Mouse (Mus musculus): ENCODE data around the gene Sumo3. TPM values are rescaled to one million over a fixed set of nuclear protein-coding genes. Genes with fewer than 3 reads are reported as not detected.

Sumo3 gene
- polyA plus RNA-seq, 1 experiment, result 131 TPM

DNA sequence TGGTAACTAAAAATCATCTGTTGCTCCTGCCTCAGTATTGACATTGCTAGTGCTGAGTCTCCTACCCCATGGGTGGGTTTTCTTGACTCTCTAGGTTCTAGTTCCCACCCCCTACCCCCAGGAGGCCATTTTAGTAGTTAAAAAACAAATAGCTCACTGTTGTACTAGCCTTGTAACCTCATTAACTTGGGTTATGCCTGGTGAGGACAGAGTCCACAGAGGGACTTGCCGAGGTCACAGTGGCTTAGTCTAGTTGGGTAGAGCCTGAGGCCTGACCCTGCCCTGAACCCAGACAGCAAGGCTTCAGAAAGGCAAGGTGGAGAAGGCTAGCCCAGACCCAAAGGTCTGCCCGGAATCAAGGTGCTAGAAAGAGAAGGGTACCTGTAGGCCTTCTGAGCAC, 17.9 kb upstream of the Sumo3 start:
- no peaks in the 10 kb centered on the region for H3K27me3 ChIP-seq (ENCODE audit: control insufficient read depth, insufficient read depth, low read length)
- TF ChIP-seq POLR2A (IDR thresholded peaks at IDR 0.05; ENCODE audit: low read depth, low read length) (no peak), CTCF (IDR thresholded peaks at IDR 0.05; ENCODE audit: extremely low read depth, insufficient read depth, insufficient read length, insufficient replicate concordance) (no peak)
- no peak overlapping the region for H3K4me3 ChIP-seq (ENCODE audit: extremely low read depth, insufficient read depth, insufficient read length)
- H3K27ac ChIP-seq (ENCODE audit: insufficient read depth, low read length), result no peak overlapping the region
- H3K4me1 ChIP-seq (ENCODE audit: control insufficient read depth, insufficient read depth, insufficient read length), result no peaks in the 10 kb centered on the region
- peaks cover 9% of the 10 kb centered on the region for H3K36me3 ChIP-seq (ENCODE audit: control insufficient read depth, insufficient read depth, low read length)
- 88% methylated on average over 2 of the region's 2 CpGs for WGBS
- no peak for DNase-seq (ENCODE audit: low read depth in 1 of 2, low spot score in 2 of 2)

DNA sequence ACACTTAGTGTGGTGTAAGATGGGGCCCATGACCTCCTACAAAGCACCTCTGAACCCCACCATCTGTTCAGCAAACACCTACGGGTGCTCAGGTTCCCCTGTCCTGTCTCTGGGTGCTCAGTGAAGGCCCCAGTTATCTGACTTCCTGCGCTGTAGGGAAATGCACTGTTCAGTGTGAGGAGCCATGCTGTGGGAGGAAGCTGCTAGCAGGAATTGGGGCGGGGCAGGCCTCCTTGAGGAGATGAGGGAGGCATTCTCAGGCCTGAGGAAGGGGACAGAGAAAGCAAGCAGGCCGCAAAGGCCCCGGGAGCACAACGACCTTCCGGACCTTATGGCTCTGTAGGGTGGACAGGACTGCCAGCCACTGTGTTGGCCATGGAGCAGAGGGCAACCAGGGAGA, 16.8 kb upstream of the Sumo3 start:
- Histone ChIP-seq H3K36me3 (ENCODE audit: control insufficient read depth, insufficient read depth, low read length) (peaks cover 18% of the 10 kb centered on the region), H3K27me3 (ENCODE audit: control insufficient read depth, insufficient read depth, low read length) (no peaks in the 10 kb centered on the region), H3K4me1 (ENCODE audit: control insufficient read depth, insufficient read depth, insufficient read length) (no peaks in the 10 kb centered on the region), H3K4me3 (ENCODE audit: extremely low read depth, insufficient read depth, insufficient read length) (no peak overlapping the region), H3K27ac (ENCODE audit: insufficient read depth, low read length) (no peak overlapping the region)
- WGBS, result 46% methylated on average over 7 of the region's 7 CpGs
- no peak for DNase-seq (ENCODE audit: low read depth in 1 of 2, low spot score in 2 of 2)
- TF ChIP-seq CTCF (IDR thresholded peaks at IDR 0.05; ENCODE audit: extremely low read depth, insufficient read depth, insufficient read length, insufficient replicate concordance) (no peak), POLR2A (IDR thresholded peaks at IDR 0.05; ENCODE audit: low read depth, low read length) (no peak)

DNA sequence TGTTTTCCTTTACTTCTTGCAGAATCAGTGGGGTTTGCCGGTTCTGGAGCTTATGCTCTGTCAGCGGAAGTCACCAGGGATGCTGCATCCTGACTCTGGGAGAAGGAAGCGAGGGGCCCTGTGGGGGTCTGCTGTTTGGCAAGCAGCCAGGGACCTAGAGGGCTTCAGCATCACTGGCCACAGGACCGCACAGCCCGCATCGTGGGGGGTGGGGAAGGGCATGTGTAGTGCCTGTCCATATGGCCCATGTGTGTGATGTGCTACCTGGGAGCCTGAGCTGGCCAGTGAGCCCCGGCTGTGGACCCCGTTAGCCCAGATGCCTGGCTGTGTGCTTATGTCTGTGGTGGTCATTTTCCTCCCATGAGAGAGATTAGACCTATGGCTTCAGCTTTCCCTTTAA, 16.1 kb upstream of the Sumo3 start:
- no peak for TF ChIP-seq CTCF (IDR thresholded peaks at IDR 0.05; ENCODE audit: extremely low read depth, insufficient read depth, insufficient read length, insufficient replicate concordance)
- TF ChIP-seq POLR2A (IDR thresholded peaks at IDR 0.05; ENCODE audit: low read depth, low read length), result no peak

GRCm38 (mm10) chr10:77590812-77591211, 15.1 kb upstream of the Sumo3 start:
- 40% methylated on average over 6 of the region's 6 CpGs for WGBS
- TF ChIP-seq POLR2A (IDR thresholded peaks at IDR 0.05; ENCODE audit: low read depth, low read length) (no peak), CTCF (IDR thresholded peaks at IDR 0.05; ENCODE audit: extremely low read depth, insufficient read depth, insufficient read length, insufficient replicate concordance) (peak; percentile 81; the same call in 1 of the 2 replicates)
- Histone ChIP-seq H3K27me3 (ENCODE audit: control insufficient read depth, insufficient read depth, low read length) (no peaks in the 10 kb centered on the region), H3K4me3 (ENCODE audit: extremely low read depth, insufficient read depth, insufficient read length) (no peak overlapping the region), H3K36me3 (ENCODE audit: control insufficient read depth, insufficient read depth, low read length) (peaks cover 27% of the 10 kb centered on the region), H3K4me1 (ENCODE audit: control insufficient read depth, insufficient read depth, insufficient read length) (no peaks in the 10 kb centered on the region), H3K27ac (ENCODE audit: insufficient read depth, low read length) (no peak overlapping the region)
- DNase-seq (ENCODE audit: low read depth in 1 of 2, low spot score in 2 of 2), result peak; percentile 52 to 62

More for the DNA sequence above, 16.1 kb upstream of the Sumo3 start:
- WGBS, result 89% methylated on average over 8 of the region's 8 CpGs
- no peak overlapping the region for H3K4me3 ChIP-seq (ENCODE audit: extremely low read depth, insufficient read depth, insufficient read length)
- no peaks in the 10 kb centered on the region for H3K27me3 ChIP-seq (ENCODE audit: control insufficient read depth, insufficient read depth, low read length)
- H3K4me1 ChIP-seq (ENCODE audit: control insufficient read depth, insufficient read depth, insufficient read length), result no peaks in the 10 kb centered on the region
- no peak for DNase-seq (ENCODE audit: low read depth in 1 of 2, low spot score in 2 of 2)
- H3K36me3 ChIP-seq (ENCODE audit: control insufficient read depth, insufficient read depth, low read length), result peaks cover 21% of the 10 kb centered on the region
- no peak overlapping the region for H3K27ac ChIP-seq (ENCODE audit: insufficient read depth, low read length)

GRCm38 (mm10) chr10:77591546-77591945, 14.4 kb upstream of the Sumo3 start:
- Histone ChIP-seq H3K4me3 (ENCODE audit: extremely low read depth, insufficient read depth, insufficient read length) (no peak overlapping the region), H3K27me3 (ENCODE audit: control insufficient read depth, insufficient read depth, low read length) (no peaks in the 10 kb centered on the region), H3K27ac (ENCODE audit: insufficient read depth, low read length) (no peak overlapping the region), H3K4me1 (ENCODE audit: control insufficient read depth, insufficient read depth, insufficient read length) (no peaks in the 10 kb centered on the region), H3K36me3 (ENCODE audit: control insufficient read depth, insufficient read depth, low read length) (peaks cover 29% of the 10 kb centered on the region)
- WGBS, result 86% methylated on average over 6 of the region's 6 CpGs
- DNase-seq (ENCODE audit: low read depth in 1 of 2, low spot score in 2 of 2), result no peak
- no peak for TF ChIP-seq POLR2A (IDR thresholded peaks at IDR 0.05; ENCODE audit: low read depth, low read length)
- TF ChIP-seq CTCF (IDR thresholded peaks at IDR 0.05; ENCODE audit: extremely low read depth, insufficient read depth, insufficient read length, insufficient replicate concordance), result no peak

GRCm38 (mm10) chr10:77596060-77596459, 9.8 kb upstream of the Sumo3 start:
- peaks cover 35% of the 10 kb centered on the region for H3K36me3 ChIP-seq (ENCODE audit: control insufficient read depth, insufficient read depth, low read length)
- H3K27me3 ChIP-seq (ENCODE audit: control insufficient read depth, insufficient read depth, low read length), result no peaks in the 10 kb centered on the region
- H3K27ac ChIP-seq (ENCODE audit: insufficient read depth, low read length), result no peak overlapping the region
- WGBS, result 86% methylated on average over 2 of the region's 2 CpGs
- TF ChIP-seq CTCF (IDR thresholded peaks at IDR 0.05; ENCODE audit: extremely low read depth, insufficient read depth, insufficient read length, insufficient replicate concordance) (no peak), POLR2A (IDR thresholded peaks at IDR 0.05; ENCODE audit: low read depth, low read length) (no peak)
- no peak for DNase-seq (ENCODE audit: low read depth in 1 of 2, low spot score in 2 of 2)
- H3K4me1 ChIP-seq (ENCODE audit: control insufficient read depth, insufficient read depth, insufficient read length), result no peaks in the 10 kb centered on the region
- H3K4me3 ChIP-seq (ENCODE audit: extremely low read depth, insufficient read depth, insufficient read length), result no peak overlapping the region

- Histone ChIP-seq H3K4me1 (ENCODE audit: control insufficient read depth, insufficient read depth, insufficient read length) (peaks cover 6% of the 10 kb centered on the region), H3K36me3 (ENCODE audit: control insufficient read depth, insufficient read depth, low read length) (peaks cover 2% of the 10 kb centered on the region; the same call in 1 of the 2 replicates), H3K27me3 (ENCODE audit: control insufficient read depth, insufficient read depth, low read length) (no peaks in the 10 kb centered on the region), H3K4me3 (ENCODE audit: extremely low read depth, insufficient read depth, insufficient read length) (no peak overlapping the region), H3K27ac (ENCODE audit: insufficient read depth, low read length) (no peak overlapping the region)
- 89% methylated on average over 4 of the region's 4 CpGs for WGBS
- TF ChIP-seq CTCF (IDR thresholded peaks at IDR 0.05; ENCODE audit: extremely low read depth, insufficient read depth, insufficient read length, insufficient replicate concordance) (no peak), POLR2A (IDR thresholded peaks at IDR 0.05; ENCODE audit: low read depth, low read length) (no peak)
- DNase-seq (ENCODE audit: low read depth in 1 of 2, low spot score in 2 of 2), result no peak
These were observed 2.9 kb upstream of the Sumo3 start for GRCm38 (mm10) chr10:77603021-77603420.

Measured in spleen, adult 2 months (tissue).